11 mouse cellular contexts compared by ENCODE assay signal in the genomic region with DNA sequence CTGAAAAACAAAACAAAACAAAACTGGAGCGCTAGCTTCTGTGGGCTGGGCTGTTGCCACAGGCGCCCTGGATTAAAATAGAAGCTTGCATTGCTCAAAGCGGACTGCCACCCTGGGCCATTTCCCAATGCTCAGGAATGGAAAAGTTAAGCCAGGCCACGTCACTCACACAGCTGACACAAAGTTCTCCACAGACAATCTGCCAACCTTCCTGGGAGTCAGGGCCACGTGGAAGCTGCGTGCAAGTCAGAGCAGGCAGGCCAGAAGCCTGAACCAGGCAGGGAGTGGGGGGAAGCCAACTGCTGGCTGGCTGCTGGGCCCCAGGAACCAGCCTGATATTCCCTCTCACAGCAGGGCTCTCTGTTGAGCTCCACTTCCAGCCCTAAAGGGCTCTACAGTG. TPM values are rescaled to one million over a fixed set of nuclear protein-coding genes. Genes with fewer than 3 reads are reported as not detected.
A peak's percentile ranks its signal among the peaks of the same experiment; 100 is the strongest.
DNase-seq lines count a peak whose midpoint lies in the region; ATAC-seq lines count a peak whose summit lies in the region.
"Had no signal": no experiment of that assay in that cellular context is flagged by ENCODE, and none has a peak within 500 bp of the region (broad histone marks: within the 10 kb centered on the region; RNA-seq: fewer than 3 reads in every experiment).

No protein-coding gene starts in this region.

- H3K4me1 ChIP-seq in intestine, embryonic 15.5 days (replicated peaks), result no peaks in the 10 kb centered on the region
- H3K4me1 ChIP-seq: embryonic facial prominence, embryonic 12.5 days had no signal

- H3K4me2 ChIP-seq in intestine, embryonic 15.5 days (replicated peaks), result no peak overlapping the region
- H3K4me2 ChIP-seq: embryonic facial prominence, embryonic 12.5 days had no signal

- 76% methylated on average over 6 of the region's 6 CpGs for WGBS in intestine, embryonic 15.5 days

- no peak for ATAC-seq in inflammation-experienced regulatory T-cells, adult 6 months
- no peak for ATAC-seq in intestine, embryonic 15.5 days

- H3K4me3 ChIP-seq in intestine, embryonic 15.5 days (replicated peaks), result no peak overlapping the region
- H3K4me3 ChIP-seq: embryonic facial prominence, embryonic 12.5 days had no signal

- peak; percentile 8 for DNase-seq in kidney, adult 11 months
- no peak for DNase-seq in kidney, postnatal 4 days
- peak; percentile 63 to 66 for DNase-seq in adrenal gland, postnatal 36 days
- DNase-seq in heart, adult 9 months (ENCODE audit: low spot score in 2 of 2), result peak; percentile 77 to 86
- DNase-seq in lung, postnatal 14 days, result peak; percentile 73
- no peak for DNase-seq in testis, postnatal 14 days (ENCODE audit: low spot score)
- DNase-seq: kidney, adult 8-10 months had no signal

- no peaks in the 10 kb centered on the region for H3K9me3 ChIP-seq in intestine, embryonic 15.5 days
- H3K9me3 ChIP-seq: embryonic facial prominence, embryonic 12.5 days had no signal

- H3K36me3 ChIP-seq in intestine, embryonic 15.5 days, result no peaks in the 10 kb centered on the region
- H3K36me3 ChIP-seq: embryonic facial prominence, embryonic 12.5 days had no signal

- H3K9ac ChIP-seq in intestine, embryonic 15.5 days, result no peak overlapping the region
- H3K9ac ChIP-seq: embryonic facial prominence, embryonic 12.5 days had no signal

- H3K27ac ChIP-seq in intestine, embryonic 15.5 days, result no peak overlapping the region
- H3K27ac ChIP-seq: embryonic facial prominence, embryonic 12.5 days had no signal

- H3K27me3 ChIP-seq in intestine, embryonic 15.5 days (replicated peaks), result no peaks in the 10 kb centered on the region
- H3K27me3 ChIP-seq: embryonic facial prominence, embryonic 12.5 days had no signal

RNA-seq across cellular contexts. Expression of a gene that starts 2.8 kb away (rescaled TPM):
- under 1 TPM; 0.26 to 0.33 TPM for total RNA-seq in adrenal gland, postnatal 36 days (2021)
- polyA plus RNA-seq in inflammation-experienced regulatory T-cells, adult 6 months (2017; shearing (Covaris generic)), result under 1 TPM in 2 of 3 experiments, not detected in 1; 0.09 to 0.25 TPM
- not detected in 2 replicates for polyA plus RNA-seq in intestine, embryonic 15.5 days (2015; fragmentation: Nextera tagmentation; extraction: Ambion mirVana)
- polyA plus RNA-seq: embryonic facial prominence, embryonic 12.5 days had no signal

RNA-seq across cellular contexts. Expression of a gene that starts 27.8 kb away (rescaled TPM):
- not detected for total RNA-seq in adrenal gland, postnatal 36 days (2021)
- polyA plus RNA-seq in inflammation-experienced regulatory T-cells, adult 6 months (2017; shearing (Covaris generic)), result 10 to 100 TPM in 2 of 3 experiments, 1 to 10 TPM in 1; 5.2 to 13.1 (median 10.3) TPM
- polyA plus RNA-seq in intestine, embryonic 15.5 days (2015; fragmentation: Nextera tagmentation; extraction: Ambion mirVana), result not detected in 2 replicates

RNA-seq across cellular contexts. Expression of a gene that starts 51.6 kb away (rescaled TPM):
- not detected for total RNA-seq in adrenal gland, postnatal 36 days (2021)
- not detected for polyA plus RNA-seq in inflammation-experienced regulatory T-cells, adult 6 months (2017; shearing (Covaris generic))
- 0.10 TPM in 1 of 2 replicates, not detected in the other for polyA plus RNA-seq in intestine, embryonic 15.5 days (2015; fragmentation: Nextera tagmentation; extraction: Ambion mirVana)
- total RNA-seq: ES-E14 had no signal
- polyA plus RNA-seq: embryonic facial prominence, embryonic 12.5 days had no signal

RNA-seq across cellular contexts. Expression of a gene that starts 59.5 kb away (rescaled TPM):
- under 1 TPM in 1 of 2 experiments, not detected in 1; 0.13 TPM for total RNA-seq in adrenal gland, postnatal 36 days (2021)
- polyA plus RNA-seq in inflammation-experienced regulatory T-cells, adult 6 months (2017; shearing (Covaris generic)), result not detected
- polyA plus RNA-seq in intestine, embryonic 15.5 days (2015; fragmentation: Nextera tagmentation; extraction: Ambion mirVana), result not detected in 2 replicates
- total RNA-seq: ES-E14 had no signal
- polyA plus RNA-seq: embryonic facial prominence, embryonic 12.5 days had no signal

Comparison
In these comparisons a context has a peak if more than half of its experiments do, and no peak if none do; other contexts are left out.
1. DNase-seq: peak in kidney, adult 11 months (single experiment), adrenal gland, postnatal 36 days (2 of 2), heart, adult 9 months (2 of 2) and lung, postnatal 14 days (single experiment); none in kidney, postnatal 4 days (0 of 2) and testis, postnatal 14 days (single experiment).